Mouse (Mus musculus) brain, embryonic 14.5 days (tissue): ENCODE measurements around the gene Olr1. TPM values are rescaled to one million over a fixed set of nuclear protein-coding genes. Genes with fewer than 3 reads are reported as not detected.
A peak's percentile ranks its signal among the peaks of the same experiment; 100 is the strongest.

ENCODE experiments used
- DNase-seq: peaks from one replicate; pipeline ENCODE4 v3.0.0-alpha.2; 2011; ENCODE audit warnings: low read depth
- CTCF ChIP-seq: fragments of 200-500 bp; IDR thresholded peaks from 2 replicates; pipeline ENCODE4 v1.5.1; 2012; ENCODE audit warnings: inconsistent platforms, mild to moderate bottlenecking, moderate library complexity, borderline replicate concordance; ENCODE audit not compliant: insufficient read depth, insufficient read length; ENCODE audit errors: extremely low read depth
- POLR2A ChIP-seq: fragments of 200-500 bp; IDR thresholded peaks from 2 replicates; pipeline ENCODE4 v1.6.1; 2012; ENCODE audit warnings: mild to moderate bottlenecking, inconsistent platforms, borderline replicate concordance; ENCODE audit not compliant: poor library complexity, insufficient read depth, insufficient read length, severe bottlenecking; ENCODE audit errors: extremely low read depth
- polyA plus RNA-seq: library from polyadenylated mRNA; depleted of rRNA; stranded (reverse); fragments of >200 nt; gene quantifications from 2 replicates; pipeline ENCODE4 v1.2.3, GENCODE M21; 2012; rRNA removed

Olr1 gene
- polyA plus RNA-seq = not detected in 2 replicates

DNA sequence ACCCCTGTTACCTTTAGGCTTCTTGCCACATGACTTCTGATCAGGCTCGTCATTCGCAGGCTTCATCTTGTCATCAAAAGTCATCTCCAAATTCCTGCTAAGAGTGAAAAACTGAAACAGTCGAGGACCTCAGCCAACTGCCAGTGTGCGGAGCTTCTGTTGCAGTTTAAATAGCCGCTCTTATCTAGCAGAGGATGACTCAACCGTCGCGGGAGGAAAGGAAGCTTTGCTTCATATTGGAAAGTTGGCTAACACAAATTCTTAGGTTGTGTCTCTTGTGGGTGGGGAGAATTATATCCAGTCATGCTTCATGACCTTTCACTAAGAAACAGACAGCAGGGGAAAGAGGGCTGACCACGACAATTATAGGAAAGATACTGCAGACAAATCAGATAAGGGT is at the start of gene Olr1:
Gene Olr1, minus strand, starts transcription at position 142 of the 400 bp plus-strand sequence.
- TF ChIP-seq POLR2A = no peak
- no peak for DNase-seq

DNA sequence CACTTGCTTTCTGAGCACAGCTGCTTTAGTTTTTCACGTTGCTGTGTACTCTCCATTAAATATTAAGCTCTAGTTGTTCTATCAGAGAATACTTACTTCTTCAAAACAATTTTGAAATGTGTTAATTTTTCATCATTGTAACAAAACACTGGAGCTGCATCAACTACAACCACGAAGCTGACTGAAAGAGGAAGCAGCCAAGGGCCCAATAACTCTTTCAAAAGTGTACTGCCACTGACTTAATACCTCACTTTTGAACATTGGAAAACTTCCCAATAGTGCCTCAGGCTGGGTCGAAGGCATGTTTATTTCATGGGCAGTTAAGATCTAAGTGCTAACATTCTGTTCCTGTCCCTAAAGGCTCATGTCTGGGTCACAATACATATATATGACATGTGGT is 41.0 kb upstream of the Olr1 start:
- TF ChIP-seq CTCF (no peak), POLR2A (no peak)
- no peak for DNase-seq

DNA sequence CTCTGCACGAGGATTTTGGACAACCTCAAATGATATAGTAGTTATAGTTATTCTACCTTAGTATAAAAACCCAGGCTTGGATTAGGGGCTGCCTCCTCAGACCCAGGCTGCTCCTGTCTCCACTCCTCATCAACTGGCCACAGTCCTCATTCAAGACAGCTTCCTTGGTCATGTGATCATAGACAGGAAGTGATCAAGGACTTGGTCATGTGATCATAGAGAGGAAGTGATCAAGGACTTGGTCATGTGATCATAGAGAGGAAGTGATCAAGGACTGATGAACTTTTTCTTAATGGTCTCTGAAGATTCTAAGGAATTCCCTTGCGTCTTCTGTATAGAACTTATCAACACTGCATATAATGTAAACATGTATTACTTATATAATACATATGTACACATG is 40.3 kb upstream of the Olr1 start:
- no peak for DNase-seq
- TF ChIP-seq CTCF (no peak), POLR2A (no peak)

GRCm38 (mm10) chr6:129543709-129544606 is 37.0 kb upstream of the Olr1 start:
- peak; percentile 80; the same call in 1 of the 2 replicates for TF ChIP-seq CTCF
- no peak for TF ChIP-seq POLR2A
- DNase-seq = peak; percentile 83

GRCm38 (mm10) chr6:129542540-129542939 is 35.6 kb upstream of the Olr1 start:
- DNase-seq = no peak
- TF ChIP-seq POLR2A (no peak), CTCF (no peak)

- TF ChIP-seq POLR2A (no peak), CTCF (no peak)
- DNase-seq = peak; percentile 29
Observed at GRCm38 (mm10) chr6:129541931-129542330, 35.0 kb upstream of the Olr1 start.

- TF ChIP-seq POLR2A (no peak), CTCF (no peak)
- no peak for DNase-seq
Observed at GRCm38 (mm10) chr6:129538555-129538954, 31.6 kb upstream of the Olr1 start.

GRCm38 (mm10) chr6:129535723-129536122 is 28.8 kb upstream of the Olr1 start:
- no peak for TF ChIP-seq POLR2A
- TF ChIP-seq CTCF = no peak
- DNase-seq = no peak

DNA sequence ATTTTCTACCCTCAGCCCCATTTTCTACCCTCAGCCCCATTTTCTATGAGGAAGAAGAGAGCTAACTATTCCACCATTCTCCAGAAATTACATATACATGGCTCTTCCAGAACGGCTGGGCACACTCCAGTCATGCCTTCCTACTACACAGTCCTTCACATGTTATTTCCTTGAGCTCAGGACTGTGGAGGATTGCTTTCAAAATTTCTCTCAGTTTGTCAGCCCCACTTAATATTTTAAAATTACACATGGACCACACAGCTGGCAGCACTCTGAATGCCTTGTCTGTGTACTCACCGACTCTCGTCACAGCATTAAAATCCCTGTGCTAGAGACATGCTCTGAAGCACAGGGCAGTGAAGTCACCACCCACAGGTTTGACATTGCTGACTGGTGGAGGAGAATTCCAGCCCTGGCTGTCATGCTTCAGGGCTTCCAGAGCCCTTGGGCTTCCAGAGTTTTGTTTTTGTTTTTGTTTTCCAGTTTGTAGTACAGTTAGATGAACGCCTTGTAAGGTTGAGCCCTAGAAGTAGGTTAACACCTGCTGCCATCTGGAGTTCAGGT is 27.7 kb upstream of the Olr1 start:
- peak; percentile 29 for DNase-seq
- TF ChIP-seq CTCF (no peak), POLR2A (no peak)

DNA sequence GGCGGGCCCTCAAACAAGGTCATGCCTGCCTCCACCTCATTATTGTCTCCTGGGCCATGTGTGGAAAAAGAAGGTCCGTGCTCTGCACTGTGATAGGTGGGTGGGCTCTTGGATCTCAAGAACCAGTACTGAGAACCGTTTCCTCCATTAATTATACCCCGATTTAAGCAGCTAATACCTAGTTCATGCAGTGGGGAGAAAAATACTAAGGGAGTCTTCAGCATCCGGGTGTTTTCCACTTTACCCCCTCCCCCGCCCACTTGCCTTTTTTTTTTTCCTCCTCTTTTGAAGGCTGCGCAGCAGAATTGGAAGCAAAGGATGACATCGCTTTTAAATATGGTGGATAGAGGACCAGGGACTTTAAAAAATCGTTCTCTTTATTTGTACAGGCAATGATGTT is 27.1 kb upstream of the Olr1 start:
- DNase-seq = peak; percentile 82
- TF ChIP-seq POLR2A (no peak), CTCF (no peak)

- TF ChIP-seq POLR2A (no peak), CTCF (no peak)
- DNase-seq = peak; percentile 93
Observed at GRCm38 (mm10) chr6:129532942-129533860, 26.2 kb upstream of the Olr1 start, which contains the start of gene Gabarapl1. Gabarapl1 (plus strand) TSS chr6:129533160.
